Mouse (Mus musculus): ENCODE measurements around the gene Fbxw10. TPM values are rescaled to one million over a fixed set of nuclear protein-coding genes. Genes with fewer than 3 reads are reported as not detected.

Fbxw10 gene
- under 1 TPM; 0.47 to 0.74 TPM for total RNA-seq (2021)
- long read RNA-seq, experiment 1, partial matches to known transcripts, result 0 of 1 reads
- long read RNA-seq, experiment 1, other reads (novel, unspliced or antisense), result 1 of 1 reads
- long read RNA-seq, experiment 2, partial matches to known transcripts, result 0 of 2 reads
- long read RNA-seq, experiment 2, other reads (novel, unspliced or antisense), result 2 of 2 reads

- peak; percentile 5 to 16 for DNase-seq (ENCODE audit: low spot score in 2 of 2)
Measured at GRCm38 (mm10) chr11:62846961-62847654, at the start of gene Fbxw10. TSS of gene Fbxw10 (plus strand) at chr11:62847069.

GRCm38 (mm10) chr11:62804119-62804518 lies 42.8 kb upstream of the Fbxw10 start:
- DNase-seq (ENCODE audit: low spot score in 2 of 2), result no peak

- no peak for DNase-seq (ENCODE audit: low spot score in 2 of 2)
Measured at GRCm38 (mm10) chr11:62807965-62808364, 38.9 kb upstream of the Fbxw10 start.

GRCm38 (mm10) chr11:62809201-62809600 lies 37.7 kb upstream of the Fbxw10 start:
- DNase-seq (ENCODE audit: low spot score in 2 of 2), result no peak

- DNase-seq (ENCODE audit: low spot score in 2 of 2), result no peak
Measured at GRCm38 (mm10) chr11:62812268-62812667, 34.6 kb upstream of the Fbxw10 start.

GRCm38 (mm10) chr11:62813497-62813896 lies 33.4 kb upstream of the Fbxw10 start:
- no peak for DNase-seq (ENCODE audit: low spot score in 2 of 2)

- DNase-seq (ENCODE audit: low spot score in 2 of 2), result no peak
Measured at GRCm38 (mm10) chr11:62813970-62814624, 32.8 kb upstream of the Fbxw10 start.

GRCm38 (mm10) chr11:62814625-62815024 lies 32.2 kb upstream of the Fbxw10 start:
- no peak for DNase-seq (ENCODE audit: low spot score in 2 of 2)

DNA sequence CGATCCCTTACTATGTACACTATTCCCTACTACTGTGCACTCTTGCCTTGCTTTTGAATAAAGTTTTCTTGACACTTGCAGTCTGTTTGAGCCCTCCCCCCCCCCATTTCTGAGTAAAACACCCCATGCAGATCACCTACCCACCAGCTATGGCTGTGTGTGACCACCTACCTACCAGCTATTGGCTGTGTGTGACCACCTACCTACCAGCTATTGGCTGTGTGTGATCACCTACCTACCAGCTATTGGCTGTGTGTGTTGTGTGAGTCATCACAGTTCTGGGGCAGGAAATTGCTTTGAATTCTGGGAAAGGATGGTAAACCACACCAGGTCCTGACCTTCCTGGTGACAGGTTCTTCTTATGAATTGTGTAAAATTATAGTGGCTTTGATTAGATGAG lies 31.4 kb upstream of the Fbxw10 start:
- DNase-seq (ENCODE audit: low spot score in 2 of 2), result no peak

- no peak for DNase-seq (ENCODE audit: low spot score in 2 of 2)
Measured at GRCm38 (mm10) chr11:62816591-62816990, 30.3 kb upstream of the Fbxw10 start.

DNA sequence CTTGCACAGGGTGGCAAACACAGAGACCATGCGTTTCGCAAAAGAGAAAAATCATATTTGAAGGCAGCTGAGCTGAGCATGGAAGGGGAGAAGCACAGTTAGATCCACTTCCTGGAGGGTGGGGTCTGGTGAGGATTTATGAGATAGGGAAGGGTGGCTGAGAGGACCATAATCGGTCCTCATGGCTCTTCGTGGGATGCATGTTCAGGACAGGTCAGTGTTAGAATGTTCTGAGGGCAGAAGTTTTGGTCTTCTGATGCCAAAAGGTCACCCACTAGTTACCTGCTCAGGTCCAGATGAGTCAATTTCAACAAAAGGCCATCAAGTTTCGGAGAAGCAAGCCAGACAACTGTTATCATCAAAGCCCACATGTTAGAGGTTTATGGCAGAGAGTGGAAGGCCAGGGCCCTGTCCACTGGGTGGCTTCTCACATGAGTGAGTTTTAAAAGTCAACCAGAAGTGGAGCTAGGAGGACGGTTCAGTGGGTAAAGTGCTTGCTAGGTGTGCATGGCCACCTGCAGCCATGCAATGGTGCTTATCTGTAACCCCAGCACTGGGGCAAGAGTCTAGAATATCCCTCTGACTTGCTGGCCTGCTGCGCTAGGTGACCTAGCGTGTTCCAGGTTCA lies 27.7 kb upstream of the Fbxw10 start:
- no peak for DNase-seq (ENCODE audit: low spot score in 2 of 2)

DNA sequence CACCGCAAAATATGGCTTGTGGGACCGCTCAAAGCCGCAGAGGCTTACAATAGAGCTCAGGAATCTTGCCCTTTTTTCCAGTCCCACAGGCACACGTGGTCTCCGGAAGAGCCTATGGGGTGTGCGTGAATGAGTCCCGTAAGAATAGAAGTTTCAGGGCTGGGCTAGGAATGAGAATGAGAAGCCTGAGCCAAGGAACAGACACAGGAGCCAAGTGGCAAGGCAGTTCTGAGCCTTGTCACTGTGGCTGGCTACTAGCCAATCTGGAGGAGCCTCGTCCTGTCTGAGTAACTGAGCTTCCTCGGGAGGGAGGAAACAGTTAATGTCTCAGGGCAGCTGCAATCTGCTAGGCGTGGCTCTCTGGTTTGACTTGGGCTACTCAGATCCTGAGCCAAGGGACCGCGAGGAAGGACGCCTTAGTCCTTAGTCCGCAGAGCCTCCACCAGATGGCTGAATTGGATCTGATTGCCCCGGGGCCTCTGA lies 26.8 kb upstream of the Fbxw10 start, which contains the start of gene Trim16:
Gene Trim16 (plus strand): TSS at position 173 of the 483 bp plus-strand sequence.
- peak; percentile 26 to 28 for DNase-seq (ENCODE audit: low spot score in 2 of 2)

DNA sequence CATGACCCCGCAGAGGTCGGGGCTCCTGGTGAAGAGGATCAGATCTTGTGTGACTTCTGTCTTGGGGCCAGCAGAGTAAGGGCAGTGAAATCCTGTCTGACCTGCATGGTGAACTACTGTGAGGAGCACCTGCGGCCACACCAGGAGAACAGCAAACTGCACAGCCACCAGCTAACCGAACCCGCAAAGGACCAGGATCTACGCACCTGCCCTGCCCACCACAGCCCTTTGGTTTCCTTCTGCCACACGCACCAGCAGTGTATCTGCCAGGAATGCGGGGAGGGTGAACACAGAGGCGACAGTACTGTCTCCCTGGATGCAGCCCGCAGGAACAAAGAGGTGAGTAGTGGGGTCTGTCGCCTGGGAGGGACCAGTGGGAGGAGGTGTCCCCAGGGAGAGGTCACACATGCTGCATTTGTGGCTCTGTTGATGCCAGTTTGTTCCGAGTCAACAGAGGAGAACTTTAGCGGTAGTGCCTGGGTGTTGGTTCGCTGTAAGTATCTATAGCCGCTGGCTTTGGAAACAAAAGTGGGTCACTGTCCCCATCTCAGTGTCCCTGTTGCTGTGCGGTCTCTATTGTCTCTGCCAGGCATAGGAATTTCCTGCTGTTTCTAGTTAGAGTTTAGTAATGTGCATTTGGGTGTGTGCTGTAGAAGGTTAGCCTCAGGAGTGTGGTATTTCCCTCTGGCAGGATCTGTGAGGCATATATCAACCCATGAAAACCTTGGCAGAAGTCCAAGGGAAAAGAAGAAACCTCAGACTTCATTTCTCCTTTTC lies 26.0 kb upstream of the Fbxw10 start:
- DNase-seq (ENCODE audit: low spot score in 2 of 2), result peak in 1 of 2 experiments; percentile 4

GRCm38 (mm10) chr11:62821893-62822292 lies 25.0 kb upstream of the Fbxw10 start:
- no peak for DNase-seq (ENCODE audit: low spot score in 2 of 2)

DNA sequence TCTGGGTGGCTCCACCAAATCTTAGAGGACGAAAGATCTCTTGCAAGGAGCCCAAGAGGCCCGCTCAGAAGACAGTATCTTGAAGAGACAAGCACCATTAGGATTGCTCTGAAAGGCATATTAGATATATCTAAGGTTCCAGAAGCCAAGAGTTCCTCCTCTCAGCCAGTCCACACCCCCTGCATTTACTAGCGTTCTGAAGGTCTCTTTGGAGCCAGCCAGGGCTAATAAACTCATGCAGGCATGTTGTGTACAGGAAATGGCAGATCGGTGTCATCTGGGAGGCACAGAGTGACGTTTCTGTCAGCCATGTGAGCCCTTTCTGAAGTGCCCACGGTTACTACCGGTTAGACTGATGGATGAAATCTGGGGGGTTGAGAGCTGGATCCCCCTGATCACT lies 22.7 kb upstream of the Fbxw10 start:
- DNase-seq (ENCODE audit: low spot score in 2 of 2), result no peak

DNA sequence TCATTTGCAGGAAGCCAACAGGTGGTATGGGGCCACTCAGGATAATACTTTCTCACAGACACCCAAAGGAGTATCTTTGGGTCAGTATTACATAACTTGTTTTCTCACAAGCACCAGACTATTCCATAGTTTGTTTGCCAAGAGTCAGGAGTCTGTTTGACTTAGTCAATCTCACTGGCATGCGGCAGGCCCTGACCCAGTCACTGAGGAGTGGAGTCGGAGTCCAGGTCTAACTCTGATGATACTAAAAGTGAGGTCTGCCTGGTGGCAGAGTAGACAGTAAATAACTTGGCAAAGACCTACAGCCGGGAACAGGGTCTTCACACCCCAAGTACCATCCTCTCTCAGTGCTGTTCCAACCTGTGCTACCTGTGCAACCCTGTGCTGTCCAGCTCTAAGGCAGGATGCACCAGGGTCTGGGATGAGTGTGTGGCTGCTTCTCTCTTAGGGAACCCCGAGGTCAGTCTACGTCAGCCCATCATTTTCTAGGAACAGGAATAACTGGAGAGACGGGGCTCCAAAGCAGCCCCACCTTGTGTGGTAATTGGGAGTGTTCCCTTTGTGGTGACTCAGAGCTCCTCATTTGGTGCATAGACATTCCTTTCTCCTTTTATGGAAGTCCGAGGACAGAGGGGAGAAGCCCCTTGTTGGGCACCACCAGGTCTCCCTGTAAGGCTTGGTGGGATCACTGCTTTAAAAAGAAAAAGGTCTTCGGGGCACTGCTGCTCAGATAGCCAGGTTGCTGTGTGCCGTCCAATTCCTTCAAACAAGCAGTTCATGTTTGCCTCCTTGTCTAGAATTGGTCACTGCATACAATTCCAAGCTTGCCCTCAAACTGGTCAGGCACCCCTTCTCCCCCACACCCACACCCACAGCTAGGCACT lies 21.4 kb upstream of the Fbxw10 start:
- no peak for DNase-seq (ENCODE audit: low spot score in 2 of 2)

GRCm38 (mm10) chr11:62826106-62826733 lies 20.6 kb upstream of the Fbxw10 start:
- no peak for DNase-seq (ENCODE audit: low spot score in 2 of 2)

DNA sequence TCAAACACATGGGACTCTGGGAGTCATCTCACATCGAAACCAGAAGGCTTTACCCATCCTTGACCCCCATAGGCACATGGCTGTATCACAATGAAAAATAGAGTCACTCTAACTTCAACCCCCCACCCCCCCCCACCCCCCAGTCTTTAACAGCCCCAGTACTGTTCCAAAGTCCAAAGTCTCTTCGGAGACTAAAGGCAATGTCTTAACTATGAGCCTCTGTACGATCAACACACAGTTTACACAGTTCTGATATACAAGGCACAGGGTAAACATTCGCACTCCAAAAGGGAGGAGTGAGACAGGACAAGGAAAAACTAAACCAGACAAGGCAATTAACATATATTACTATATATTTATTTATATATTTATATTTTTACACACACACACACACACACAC lies 19.7 kb upstream of the Fbxw10 start:
- no peak for DNase-seq (ENCODE audit: low spot score in 2 of 2)

DNA sequence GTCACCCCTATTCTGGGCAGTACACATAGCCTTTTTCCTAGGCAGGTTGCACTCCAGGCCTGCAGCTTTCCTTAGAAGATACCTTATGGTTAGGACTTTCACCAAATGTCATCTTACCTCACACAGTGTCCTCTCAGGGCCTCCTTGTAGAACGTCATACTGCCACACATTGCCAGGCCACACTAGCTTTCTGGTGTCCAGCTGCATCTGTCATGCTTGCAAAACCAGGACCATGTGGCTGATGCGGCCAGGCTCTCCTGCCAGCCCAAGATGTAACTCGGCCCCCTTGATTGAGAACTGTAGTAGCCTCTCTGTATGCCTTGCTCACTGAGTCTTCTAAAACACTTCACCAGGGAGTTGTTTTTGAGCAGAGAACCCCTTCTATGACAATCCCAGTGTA lies 19.0 kb upstream of the Fbxw10 start:
- no peak for DNase-seq (ENCODE audit: low spot score in 2 of 2)
